Mouse (Mus musculus): ENCODE results near the gene Spint1.

The Spint1 gene

GRCm38 (mm10) chr2:119242548-119242947, 5.4 kb downstream of the Spint1 start:
- no peak for DNase-seq (ENCODE audit: inconsistent ontology term)

- DNase-seq (ENCODE audit: inconsistent ontology term) = no peak
Observed at GRCm38 (mm10) chr2:119245246-119245645, 8.1 kb downstream of the Spint1 start.

- DNase-seq (ENCODE audit: inconsistent ontology term) = no peak
Observed at GRCm38 (mm10) chr2:119247904-119248303, 10.7 kb downstream of the Spint1 start.

- DNase-seq (ENCODE audit: inconsistent ontology term) = no peak
Observed at GRCm38 (mm10) chr2:119249592-119250061, 12.5 kb downstream of the Spint1 start.

GRCm38 (mm10) chr2:119250377-119250776, 13.2 kb downstream of the Spint1 start:
- DNase-seq (ENCODE audit: inconsistent ontology term) = no peak

GRCm38 (mm10) chr2:119250826-119251478, 13.8 kb downstream of the Spint1 start:
- peak; percentile 86 for DNase-seq (ENCODE audit: inconsistent ontology term)

- no peak for DNase-seq (ENCODE audit: inconsistent ontology term)
Observed at GRCm38 (mm10) chr2:119254976-119255375, 17.8 kb downstream of the Spint1 start.

- no peak for DNase-seq (ENCODE audit: inconsistent ontology term)
Observed at GRCm38 (mm10) chr2:119260518-119260917, 23.4 kb downstream of the Spint1 start.

GRCm38 (mm10) chr2:119261326-119261725, 24.2 kb downstream of the Spint1 start:
- DNase-seq (ENCODE audit: inconsistent ontology term) = no peak

- DNase-seq (ENCODE audit: inconsistent ontology term) = peak; percentile 83
Observed at GRCm38 (mm10) chr2:119262978-119263377, 25.8 kb downstream of the Spint1 start.

- no peak for DNase-seq (ENCODE audit: inconsistent ontology term)
Observed at GRCm38 (mm10) chr2:119263813-119264212, 26.7 kb downstream of the Spint1 start.

GRCm38 (mm10) chr2:119270286-119270642, 33.1 kb downstream of the Spint1 start:
- DNase-seq (ENCODE audit: inconsistent ontology term) = no peak

GRCm38 (mm10) chr2:119270643-119271331, 33.6 kb downstream of the Spint1 start, which contains the start of gene Rhov:
Gene Rhov (minus strand): TSS chr2:119271272.
- DNase-seq (ENCODE audit: inconsistent ontology term) = peak; percentile 64

- DNase-seq (ENCODE audit: inconsistent ontology term) = no peak
Observed at GRCm38 (mm10) chr2:119274126-119274525, 37.0 kb downstream of the Spint1 start.

- DNase-seq (ENCODE audit: inconsistent ontology term) = no peak
Observed at GRCm38 (mm10) chr2:119276926-119277325, 39.8 kb downstream of the Spint1 start.

- DNase-seq (ENCODE audit: inconsistent ontology term) = no peak
Observed at GRCm38 (mm10) chr2:119277810-119278209, 40.6 kb downstream of the Spint1 start.

GRCm38 (mm10) chr2:119281899-119282565, 44.9 kb downstream of the Spint1 start:
- no peak for DNase-seq (ENCODE audit: inconsistent ontology term)

- no peak for DNase-seq (ENCODE audit: inconsistent ontology term)
Observed at GRCm38 (mm10) chr2:119287372-119287771, 50.2 kb downstream of the Spint1 start.

GRCm38 (mm10) chr2:119288270-119288882, 51.2 kb downstream of the Spint1 start, which contains the start of gene Vps18:
Gene Vps18 (plus strand): TSS chr2:119288740.
- DNase-seq (ENCODE audit: inconsistent ontology term) = peak; percentile 97

GRCm38 (mm10) chr2:119289014-119289416, 51.9 kb downstream of the Spint1 start:
- no peak for DNase-seq (ENCODE audit: inconsistent ontology term)

GRCm38 (mm10) chr2:119292281-119292680, 55.1 kb downstream of the Spint1 start:
- no peak for DNase-seq (ENCODE audit: inconsistent ontology term)

- DNase-seq (ENCODE audit: inconsistent ontology term) = no peak
Observed at GRCm38 (mm10) chr2:119292852-119293251, 55.7 kb downstream of the Spint1 start.
